Mouse (Mus musculus): ENCODE results near the gene Dnajb5. TPM values are rescaled to one million over a fixed set of nuclear protein-coding genes. Genes with fewer than 3 reads are reported as not detected.

Dnajb5 gene
- polyA plus RNA-seq, 1 experiment from 2014 or later: 7.6 TPM

DNA sequence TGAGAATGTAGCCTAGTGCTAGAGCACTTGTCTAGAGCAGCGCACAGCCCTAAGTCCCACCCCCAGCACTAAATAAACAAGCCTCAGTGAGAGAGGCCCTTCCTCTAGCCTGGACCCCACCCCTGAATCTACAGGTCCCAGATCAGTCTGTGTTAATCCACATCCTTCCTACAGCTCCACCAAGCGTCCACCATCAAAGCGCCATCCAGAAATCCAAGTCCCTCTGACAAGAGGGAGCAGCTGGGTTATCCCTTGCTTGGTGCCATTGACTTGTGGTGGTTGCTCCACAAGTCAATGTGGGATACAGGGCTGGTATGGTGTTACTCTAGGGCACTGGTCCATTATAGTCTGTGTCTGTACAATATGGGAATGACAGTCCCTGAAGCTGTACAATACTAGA lies 5.6 kb downstream of the Dnajb5 start:
- 88% methylated on average over 3 of the region's 3 CpGs for whole genome bisulfite sequencing
- H3K9me3 ChIP-seq: no peaks in the 10 kb centered on the region
- peaks cover 13% of the 10 kb centered on the region; the same call in 1 of the 2 replicates for H3K4me1 ChIP-seq
- H3K4me2 ChIP-seq: no peak overlapping the region
- no peak overlapping the region for H3K9ac ChIP-seq
- H3K27ac ChIP-seq: no peak overlapping the region
- H3K36me3 ChIP-seq: peaks cover 8% of the 10 kb centered on the region; the same call in 1 of the 2 replicates
- H3K27me3 ChIP-seq (replicated peaks): no peaks in the 10 kb centered on the region
- no peak for ATAC-seq (ENCODE audit: insufficient read depth, low FRiP score, low read depth)
- no peak overlapping the region for H3K4me3 ChIP-seq (replicated peaks)

GRCm38 (mm10) chr4:42956581-42956980 lies 7.0 kb downstream of the Dnajb5 start:
- ATAC-seq (ENCODE audit: insufficient read depth, low FRiP score, low read depth): no peak
- Histone ChIP-seq H3K9ac (no peak overlapping the region), H3K4me1 (0 out of 2 replicates have a peak, but pooled peaks cover 6% of the 10 kb centered on the region), H3K4me2 (no peak overlapping the region), H3K27me3 (replicated peaks) (no peaks in the 10 kb centered on the region), H3K27ac (no peak overlapping the region), H3K4me3 (replicated peaks) (no peak overlapping the region), H3K36me3 (peaks cover 8% of the 10 kb centered on the region; the same call in 1 of the 2 replicates), H3K9me3 (no peaks in the 10 kb centered on the region)
- 89% methylated on average over 17 of the region's 17 CpGs for WGBS

DNA sequence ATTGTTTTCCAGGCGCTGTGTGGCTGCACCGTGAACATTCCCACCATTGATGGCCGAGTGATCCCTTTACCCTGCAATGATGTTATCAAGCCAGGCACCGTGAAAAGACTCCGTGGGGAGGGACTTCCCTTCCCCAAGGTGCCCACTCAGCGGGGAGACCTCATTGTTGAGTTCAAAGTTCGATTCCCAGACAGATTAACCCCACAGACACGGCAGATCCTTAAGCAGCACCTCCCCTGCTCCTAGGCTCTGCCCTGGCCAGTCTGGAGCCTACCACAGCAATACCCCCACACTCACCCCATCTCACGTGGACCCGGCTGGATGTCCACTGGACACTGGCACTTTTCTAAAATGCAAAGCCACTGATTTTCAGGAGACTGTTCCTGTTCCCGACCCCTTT lies 7.7 kb downstream of the Dnajb5 start:
- no peak overlapping the region for H3K4me3 ChIP-seq (replicated peaks)
- no peak overlapping the region for H3K9ac ChIP-seq
- no peak overlapping the region for H3K27ac ChIP-seq
- no peaks in the 10 kb centered on the region for H3K9me3 ChIP-seq
- no peaks in the 10 kb centered on the region for H3K27me3 ChIP-seq (replicated peaks)
- no peak for ATAC-seq (ENCODE audit: insufficient read depth, low FRiP score, low read depth)
- peaks cover 8% of the 10 kb centered on the region; the same call in 1 of the 2 replicates for H3K36me3 ChIP-seq
- 82% methylated on average over 11 of the region's 11 CpGs for WGBS
- H3K4me2 ChIP-seq: no peak overlapping the region
- no peaks in the 10 kb centered on the region for H3K4me1 ChIP-seq

DNA sequence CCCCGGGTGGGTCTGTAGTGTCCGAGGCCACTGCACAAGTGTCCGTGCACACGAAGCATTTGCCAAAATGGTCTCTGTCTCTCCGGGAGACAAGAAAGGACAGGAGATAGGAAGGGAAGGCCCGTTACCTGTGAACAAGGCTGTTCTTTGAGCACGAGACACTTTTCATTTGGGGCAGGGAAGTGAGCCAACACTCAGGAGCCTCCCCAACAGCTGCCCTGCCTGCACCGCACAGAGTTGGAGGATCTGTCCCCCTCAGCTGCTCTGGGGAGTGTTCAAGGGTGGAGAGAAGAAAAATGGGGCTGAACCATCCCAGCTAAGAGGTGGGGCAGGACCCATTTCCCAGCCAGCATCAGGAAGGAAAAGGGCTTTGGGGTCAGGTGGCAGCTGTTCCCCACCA lies 8.4 kb downstream of the Dnajb5 start:
- WGBS: 81% methylated on average over 8 of the region's 8 CpGs
- ATAC-seq (ENCODE audit: insufficient read depth, low FRiP score, low read depth): no peak

DNA sequence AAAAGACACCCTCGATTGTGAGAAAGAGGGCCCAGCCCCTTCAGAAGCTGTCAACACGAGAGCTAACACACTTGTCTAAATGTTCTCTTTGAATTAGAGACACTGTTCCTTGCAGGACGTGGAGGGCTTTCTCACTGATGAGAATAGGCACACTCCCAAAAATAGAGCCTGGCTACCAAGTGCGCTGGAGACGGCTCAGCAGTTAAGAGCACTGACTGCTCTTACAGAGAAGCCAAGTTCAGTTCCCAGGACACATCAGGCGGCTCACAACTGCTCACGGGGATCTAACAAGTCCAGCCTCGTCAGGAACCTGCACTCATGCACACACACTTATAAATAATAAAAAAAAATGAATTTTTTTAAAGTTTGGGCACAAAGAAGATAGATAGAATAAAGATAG lies 9.3 kb downstream of the Dnajb5 start:
- peaks cover 8% of the 10 kb centered on the region; the same call in 1 of the 2 replicates for H3K36me3 ChIP-seq
- H3K4me3 ChIP-seq (replicated peaks): no peak overlapping the region
- H3K27me3 ChIP-seq (replicated peaks): no peaks in the 10 kb centered on the region
- H3K9me3 ChIP-seq: no peaks in the 10 kb centered on the region
- no peak overlapping the region for H3K4me2 ChIP-seq
- H3K9ac ChIP-seq: no peak overlapping the region
- no peak overlapping the region for H3K27ac ChIP-seq
- ATAC-seq (ENCODE audit: insufficient read depth, low FRiP score, low read depth): no peak
- 66% methylated on average over 8 of the region's 8 CpGs for WGBS
- no peaks in the 10 kb centered on the region for H3K4me1 ChIP-seq

More for the DNA sequence above, 8.4 kb downstream of the Dnajb5 start:
- Histone ChIP-seq H3K9ac (no peak overlapping the region), H3K4me1 (no peaks in the 10 kb centered on the region), H3K4me3 (replicated peaks) (no peak overlapping the region), H3K9me3 (no peaks in the 10 kb centered on the region), H3K27me3 (replicated peaks) (no peaks in the 10 kb centered on the region), H3K27ac (no peak overlapping the region), H3K36me3 (peaks cover 8% of the 10 kb centered on the region; the same call in 1 of the 2 replicates), H3K4me2 (no peak overlapping the region)

GRCm38 (mm10) chr4:42959382-42959781 lies 9.8 kb downstream of the Dnajb5 start:
- Histone ChIP-seq H3K9ac (no peak overlapping the region), H3K27me3 (replicated peaks) (no peaks in the 10 kb centered on the region), H3K27ac (no peak overlapping the region), H3K36me3 (peaks cover 8% of the 10 kb centered on the region; the same call in 1 of the 2 replicates), H3K9me3 (no peaks in the 10 kb centered on the region), H3K4me2 (no peak overlapping the region), H3K4me3 (replicated peaks) (no peak overlapping the region), H3K4me1 (no peaks in the 10 kb centered on the region)
- 54% methylated on average over 4 of the region's 4 CpGs for WGBS
- no peak for ATAC-seq (ENCODE audit: insufficient read depth, low FRiP score, low read depth)

- no peak overlapping the region for H3K4me3 ChIP-seq (replicated peaks)
- ATAC-seq (ENCODE audit: insufficient read depth, low FRiP score, low read depth): no peak
- no peaks in the 10 kb centered on the region for H3K27me3 ChIP-seq (replicated peaks)
- 30% methylated on average over 4 of the region's 4 CpGs for WGBS
- peaks cover 8% of the 10 kb centered on the region; the same call in 1 of the 2 replicates for H3K36me3 ChIP-seq
- H3K4me1 ChIP-seq: 0 out of 2 replicates have a peak, but pooled peaks cover 5% of the 10 kb centered on the region
- no peak overlapping the region for H3K27ac ChIP-seq
- H3K9ac ChIP-seq: no peak overlapping the region
- no peaks in the 10 kb centered on the region for H3K9me3 ChIP-seq
- H3K4me2 ChIP-seq: no peak overlapping the region
Measured at GRCm38 (mm10) chr4:42961592-42961991, 12.0 kb downstream of the Dnajb5 start.

GRCm38 (mm10) chr4:42963480-42963879 lies 13.9 kb downstream of the Dnajb5 start:
- Histone ChIP-seq H3K9ac (no peak overlapping the region), H3K36me3 (no peaks in the 10 kb centered on the region)
- 86% methylated on average over 2 of the region's 2 CpGs for WGBS

GRCm38 (mm10) chr4:42965039-42965719 lies 15.6 kb downstream of the Dnajb5 start:
- H3K9me3 ChIP-seq: no peaks in the 10 kb centered on the region
- no peak for ATAC-seq (ENCODE audit: insufficient read depth, low FRiP score, low read depth)
- no peaks in the 10 kb centered on the region for H3K27me3 ChIP-seq (replicated peaks)
- peak overlapping the region; percentile 32 for H3K4me2 ChIP-seq
- no peak overlapping the region for H3K27ac ChIP-seq
- H3K4me3 ChIP-seq (replicated peaks): no peak overlapping the region
- no peak overlapping the region for H3K9ac ChIP-seq
- 0 out of 2 replicates have a peak, but pooled peaks cover 5% of the 10 kb centered on the region for H3K4me1 ChIP-seq
- no peaks in the 10 kb centered on the region for H3K36me3 ChIP-seq
- WGBS: 13% methylated on average over 12 of the region's 12 CpGs

More at GRCm38 (mm10) chr4:42963480-42963879, 13.9 kb downstream of the Dnajb5 start:
- Histone ChIP-seq H3K4me3 (replicated peaks) (no peak overlapping the region), H3K4me1 (0 out of 2 replicates have a peak, but pooled peaks cover 5% of the 10 kb centered on the region), H3K27me3 (replicated peaks) (no peaks in the 10 kb centered on the region), H3K27ac (no peak overlapping the region), H3K4me2 (no peak overlapping the region), H3K9me3 (no peaks in the 10 kb centered on the region)
- no peak for ATAC-seq (ENCODE audit: insufficient read depth, low FRiP score, low read depth)

- H3K4me2 ChIP-seq: no peak within 1 kb of the TSS
- H3K4me3 ChIP-seq (replicated peaks): no peak within 1 kb of the TSS
- H3K4me1 ChIP-seq: 0 out of 2 replicates have a peak, but pooled peaks cover 5% of the 10 kb centered on the region
- no peak within 1 kb of the TSS for H3K9ac ChIP-seq
- H3K36me3 ChIP-seq: no peaks in the 10 kb centered on the region
- H3K27me3 ChIP-seq (replicated peaks): no peaks in the 10 kb centered on the region
- no peak within 1 kb of the TSS for H3K27ac ChIP-seq
- ATAC-seq (ENCODE audit: insufficient read depth, low FRiP score, low read depth): no peak
- no peaks in the 10 kb centered on the region for H3K9me3 ChIP-seq
- 84% methylated on average over 4 of the region's 4 CpGs for WGBS
Measured at GRCm38 (mm10) chr4:42969304-42969703, 19.7 kb downstream of the Dnajb5 start, which contains the start of gene 1700022I11Rik. 1700022I11Rik (plus strand) TSS chr4:42969604.

DNA sequence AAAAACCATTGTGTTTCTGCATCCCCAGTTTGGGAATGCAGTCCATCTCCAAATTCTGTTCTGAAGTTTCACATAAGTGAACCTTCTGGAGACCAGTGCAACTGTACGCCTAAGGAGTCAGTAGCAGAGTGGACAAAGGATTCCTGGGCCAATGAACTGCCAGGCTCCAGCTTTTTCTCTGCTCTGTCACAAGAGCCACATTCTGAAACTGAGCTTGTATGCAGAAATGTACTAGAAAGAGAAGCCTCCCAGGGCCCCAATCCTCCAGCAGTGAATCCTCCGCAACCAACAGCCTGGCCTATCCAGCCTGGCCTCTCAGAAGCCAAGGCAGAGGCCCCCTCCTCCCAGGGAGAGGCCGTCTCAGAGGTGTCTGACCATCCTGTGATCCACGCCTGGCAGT lies 23.3 kb downstream of the Dnajb5 start:
- Histone ChIP-seq H3K4me3 (replicated peaks) (no peak overlapping the region), H3K27me3 (replicated peaks) (no peaks in the 10 kb centered on the region), H3K9me3 (no peaks in the 10 kb centered on the region), H3K9ac (no peak overlapping the region), H3K36me3 (no peaks in the 10 kb centered on the region), H3K27ac (no peak overlapping the region), H3K4me1 (no peaks in the 10 kb centered on the region), H3K4me2 (no peak overlapping the region)
- WGBS: 76% methylated on average over 4 of the region's 4 CpGs
- no peak for ATAC-seq (ENCODE audit: insufficient read depth, low FRiP score, low read depth)

- Histone ChIP-seq H3K4me2 (no peak overlapping the region), H3K9me3 (no peaks in the 10 kb centered on the region), H3K4me3 (replicated peaks) (no peak overlapping the region), H3K9ac (no peak overlapping the region), H3K36me3 (peaks cover 7% of the 10 kb centered on the region; the same call in 1 of the 2 replicates), H3K4me1 (no peaks in the 10 kb centered on the region), H3K27me3 (replicated peaks) (no peaks in the 10 kb centered on the region), H3K27ac (no peak overlapping the region)
- 74% methylated on average over 5 of the region's 5 CpGs for WGBS
- ATAC-seq (ENCODE audit: insufficient read depth, low FRiP score, low read depth): no peak
Measured at GRCm38 (mm10) chr4:42973868-42974267, 24.3 kb downstream of the Dnajb5 start.

Measured in stomach, embryonic 15.5 days (tissue).